Mouse (Mus musculus): ENCODE results near the gene Pmf1. TPM values are rescaled to one million over a fixed set of nuclear protein-coding genes. Genes with fewer than 3 reads are reported as not detected.

The Pmf1 gene
- polyA plus RNA-seq, 1 experiment from 2014 or later: 87.0 TPM

- H3K4me2 ChIP-seq (ENCODE audit: low read depth, low read length): no peak overlapping the region
- ATAC-seq (ENCODE audit: low read depth) (no peak), DNase-seq (ENCODE audit: low spot score) (no peak)
- no peaks in the 10 kb centered on the region for H3K27me3 ChIP-seq (replicated peaks; ENCODE audit: control insufficient read depth, insufficient read depth, low read length)
- no peaks in the 10 kb centered on the region for H3K36me3 ChIP-seq (ENCODE audit: control insufficient read depth, insufficient read depth, low read length)
- 56% methylated on average over 7 of the region's 8 CpGs for WGBS
- H3K4me3 ChIP-seq (ENCODE audit: low read depth, low read length): no peak overlapping the region
- H3K27ac ChIP-seq (replicated peaks; ENCODE audit: low read depth, low read length): no peak overlapping the region
- H3K9ac ChIP-seq (ENCODE audit: low read depth, low read length): no peak overlapping the region
- H3K9me3 ChIP-seq (ENCODE audit: control insufficient read depth, low read length): no peaks in the 10 kb centered on the region
- H3K4me1 ChIP-seq (ENCODE audit: control insufficient read depth, insufficient read depth, low read length): peaks cover 11% of the 10 kb centered on the region; the same call in 1 of the 2 replicates
Measured at GRCm38 (mm10) chr3:88453369-88453768, 43.2 kb upstream of the Pmf1 start.

- WGBS: 78% methylated on average over 6 of the region's 6 CpGs
- H3K9ac ChIP-seq (ENCODE audit: low read depth, low read length): no peak overlapping the region
- H3K4me1 ChIP-seq (ENCODE audit: control insufficient read depth, insufficient read depth, low read length): peaks cover 11% of the 10 kb centered on the region; the same call in 1 of the 2 replicates
- H3K27me3 ChIP-seq (replicated peaks; ENCODE audit: control insufficient read depth, insufficient read depth, low read length): no peaks in the 10 kb centered on the region
- no peaks in the 10 kb centered on the region for H3K9me3 ChIP-seq (ENCODE audit: control insufficient read depth, low read length)
- no peak for DNase-seq (ENCODE audit: low spot score)
- no peak overlapping the region for H3K4me3 ChIP-seq (ENCODE audit: low read depth, low read length)
- no peaks in the 10 kb centered on the region for H3K36me3 ChIP-seq (ENCODE audit: control insufficient read depth, insufficient read depth, low read length)
- no peak for ATAC-seq (ENCODE audit: low read depth)
- no peak overlapping the region for H3K27ac ChIP-seq (replicated peaks; ENCODE audit: low read depth, low read length)
- H3K4me2 ChIP-seq (ENCODE audit: low read depth, low read length): no peak overlapping the region
Measured at GRCm38 (mm10) chr3:88452716-88453115, 42.6 kb upstream of the Pmf1 start.

GRCm38 (mm10) chr3:88452246-88452645 is 42.1 kb upstream of the Pmf1 start:
- Histone ChIP-seq H3K4me1 (ENCODE audit: control insufficient read depth, insufficient read depth, low read length) (peaks cover 11% of the 10 kb centered on the region; the same call in 1 of the 2 replicates), H3K9me3 (ENCODE audit: control insufficient read depth, low read length) (no peaks in the 10 kb centered on the region), H3K36me3 (ENCODE audit: control insufficient read depth, insufficient read depth, low read length) (no peaks in the 10 kb centered on the region), H3K27me3 (replicated peaks; ENCODE audit: control insufficient read depth, insufficient read depth, low read length) (no peaks in the 10 kb centered on the region), H3K9ac (ENCODE audit: low read depth, low read length) (no peak overlapping the region), H3K27ac (replicated peaks; ENCODE audit: low read depth, low read length) (no peak overlapping the region), H3K4me3 (ENCODE audit: low read depth, low read length) (no peak overlapping the region), H3K4me2 (ENCODE audit: low read depth, low read length) (no peak overlapping the region)
- DNase-seq (ENCODE audit: low spot score): no peak
- no peak for ATAC-seq (ENCODE audit: low read depth)
- 70% methylated on average over 5 of the region's 5 CpGs for WGBS

- H3K27ac ChIP-seq (replicated peaks; ENCODE audit: low read depth, low read length): no peak overlapping the region
- H3K4me1 ChIP-seq (ENCODE audit: control insufficient read depth, insufficient read depth, low read length): peaks cover 6% of the 10 kb centered on the region; the same call in 1 of the 2 replicates
Measured at GRCm38 (mm10) chr3:88450379-88451131, 40.4 kb upstream of the Pmf1 start.

GRCm38 (mm10) chr3:88449395-88450023 is 39.4 kb upstream of the Pmf1 start:
- Histone ChIP-seq H3K4me3 (ENCODE audit: low read depth, low read length) (peak overlapping the region; percentile 27), H3K9me3 (ENCODE audit: control insufficient read depth, low read length) (no peaks in the 10 kb centered on the region), H3K9ac (ENCODE audit: low read depth, low read length) (peak overlapping the region; percentile 46), H3K4me1 (ENCODE audit: control insufficient read depth, insufficient read depth, low read length) (no peaks in the 10 kb centered on the region), H3K36me3 (ENCODE audit: control insufficient read depth, insufficient read depth, low read length) (no peaks in the 10 kb centered on the region), H3K4me2 (ENCODE audit: low read depth, low read length) (peak overlapping the region; percentile 55), H3K27me3 (replicated peaks; ENCODE audit: control insufficient read depth, insufficient read depth, low read length) (no peaks in the 10 kb centered on the region), H3K27ac (replicated peaks; ENCODE audit: low read depth, low read length) (no peak overlapping the region; the same call in 1 of the 2 replicates)
- ATAC-seq (ENCODE audit: low read depth): peak; percentile 88
- 7% methylated on average over 21 of the region's 21 CpGs for WGBS
- peak; percentile 86 for DNase-seq (ENCODE audit: low spot score)

More at GRCm38 (mm10) chr3:88450379-88451131, 40.4 kb upstream of the Pmf1 start:
- Histone ChIP-seq H3K9ac (ENCODE audit: low read depth, low read length) (no peak overlapping the region), H3K4me2 (ENCODE audit: low read depth, low read length) (no peak overlapping the region), H3K36me3 (ENCODE audit: control insufficient read depth, insufficient read depth, low read length) (no peaks in the 10 kb centered on the region), H3K9me3 (ENCODE audit: control insufficient read depth, low read length) (no peaks in the 10 kb centered on the region), H3K4me3 (ENCODE audit: low read depth, low read length) (no peak overlapping the region), H3K27me3 (replicated peaks; ENCODE audit: control insufficient read depth, insufficient read depth, low read length) (no peaks in the 10 kb centered on the region)
- 72% methylated on average over 12 of the region's 12 CpGs for WGBS
- DNase-seq (ENCODE audit: low spot score) (no peak), ATAC-seq (ENCODE audit: low read depth) (no peak)

- DNase-seq (ENCODE audit: low spot score): no peak
- H3K4me2 ChIP-seq (ENCODE audit: low read depth, low read length): no peak overlapping the region
- H3K27ac ChIP-seq (replicated peaks; ENCODE audit: low read depth, low read length): no peak overlapping the region
- 89% methylated on average over 8 of the region's 8 CpGs for WGBS
- no peaks in the 10 kb centered on the region for H3K9me3 ChIP-seq (ENCODE audit: control insufficient read depth, low read length)
- no peak for ATAC-seq (ENCODE audit: low read depth)
- no peak overlapping the region for H3K4me3 ChIP-seq (ENCODE audit: low read depth, low read length)
- H3K9ac ChIP-seq (ENCODE audit: low read depth, low read length): no peak overlapping the region
- no peaks in the 10 kb centered on the region for H3K27me3 ChIP-seq (replicated peaks; ENCODE audit: control insufficient read depth, insufficient read depth, low read length)
- H3K36me3 ChIP-seq (ENCODE audit: control insufficient read depth, insufficient read depth, low read length): no peaks in the 10 kb centered on the region
- no peaks in the 10 kb centered on the region for H3K4me1 ChIP-seq (ENCODE audit: control insufficient read depth, insufficient read depth, low read length)
Measured at GRCm38 (mm10) chr3:88448443-88448842, 38.3 kb upstream of the Pmf1 start.

GRCm38 (mm10) chr3:88447676-88448183 is 37.6 kb upstream of the Pmf1 start:
- H3K4me1 ChIP-seq (ENCODE audit: control insufficient read depth, insufficient read depth, low read length): no peaks in the 10 kb centered on the region
- no peak overlapping the region for H3K4me3 ChIP-seq (ENCODE audit: low read depth, low read length)
- ATAC-seq (ENCODE audit: low read depth) (no peak), DNase-seq (ENCODE audit: low spot score) (no peak)
- no peaks in the 10 kb centered on the region for H3K36me3 ChIP-seq (ENCODE audit: control insufficient read depth, insufficient read depth, low read length)
- no peak overlapping the region for H3K9ac ChIP-seq (ENCODE audit: low read depth, low read length)
- no peak overlapping the region for H3K4me2 ChIP-seq (ENCODE audit: low read depth, low read length)
- 67% methylated on average over 7 of the region's 8 CpGs for WGBS
- H3K27ac ChIP-seq (replicated peaks; ENCODE audit: low read depth, low read length): no peak overlapping the region
- H3K9me3 ChIP-seq (ENCODE audit: control insufficient read depth, low read length): no peaks in the 10 kb centered on the region
- no peaks in the 10 kb centered on the region for H3K27me3 ChIP-seq (replicated peaks; ENCODE audit: control insufficient read depth, insufficient read depth, low read length)

GRCm38 (mm10) chr3:88446471-88447123 is 36.5 kb upstream of the Pmf1 start:
- H3K4me1 ChIP-seq (ENCODE audit: control insufficient read depth, insufficient read depth, low read length): no peaks in the 10 kb centered on the region
- no peaks in the 10 kb centered on the region for H3K27me3 ChIP-seq (replicated peaks; ENCODE audit: control insufficient read depth, insufficient read depth, low read length)
- no peaks in the 10 kb centered on the region for H3K36me3 ChIP-seq (ENCODE audit: control insufficient read depth, insufficient read depth, low read length)
- no peak overlapping the region for H3K4me2 ChIP-seq (ENCODE audit: low read depth, low read length)
- WGBS: 75% methylated on average over 8 of the region's 8 CpGs
- no peak overlapping the region for H3K4me3 ChIP-seq (ENCODE audit: low read depth, low read length)
- DNase-seq (ENCODE audit: low spot score) (no peak), ATAC-seq (ENCODE audit: low read depth) (no peak)
- H3K9me3 ChIP-seq (ENCODE audit: control insufficient read depth, low read length): no peaks in the 10 kb centered on the region
- H3K9ac ChIP-seq (ENCODE audit: low read depth, low read length): no peak overlapping the region
- no peak overlapping the region for H3K27ac ChIP-seq (replicated peaks; ENCODE audit: low read depth, low read length)

Data from embryonic facial prominence, embryonic 14.5 days (tissue).